Mouse (Mus musculus) spleen, postnatal 10 days (tissue): Measurements from ENCODE around the gene Otop3.

Experiments used
- DNase-seq, 2 experiments: peaks; one replicate each; pipeline ENCODE4 v3.0.0; 2021 to 2022; ENCODE audit warnings: low spot score in 2 of 2

Gene Otop3

DNA sequence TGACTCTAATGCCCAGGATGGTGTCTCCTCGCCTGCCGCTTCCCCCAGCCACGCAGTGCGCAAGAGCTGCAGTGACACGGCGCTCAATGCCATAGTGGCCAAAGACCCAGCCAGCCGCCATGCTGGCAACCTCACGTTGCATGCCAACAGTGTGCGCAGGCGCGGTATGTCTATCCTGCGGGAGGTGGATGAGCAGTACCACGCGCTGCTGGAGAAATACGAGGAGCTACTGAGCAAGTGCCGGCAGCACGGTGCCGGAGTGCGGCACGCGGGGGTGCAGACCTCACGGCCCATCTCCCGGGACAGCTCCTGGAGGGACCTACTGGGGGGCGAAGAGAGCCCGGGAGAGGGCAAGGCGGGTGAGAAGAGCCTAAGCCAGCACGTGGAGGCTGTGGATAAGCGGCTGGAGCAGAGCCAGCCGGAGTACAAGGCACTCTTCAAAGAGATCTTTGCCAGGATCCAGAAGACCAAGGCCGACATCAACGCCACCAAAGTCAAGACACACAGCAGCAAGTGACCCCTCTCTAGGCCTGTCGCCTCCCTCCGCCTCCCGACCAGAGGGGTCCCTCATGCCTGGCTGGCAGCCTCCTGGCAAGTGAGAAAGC, 59.3 kb downstream of the Otop3 start:
- DNase-seq: no peak
